Mouse (Mus musculus): ENCODE measurements around the gene Polrmt.
"Not testable (repeated sequence)": the region's sequence is repeated elsewhere in the genome, so short reads cannot be mapped to it uniquely, and the experiment has no call there.

The Polrmt gene

DNA sequence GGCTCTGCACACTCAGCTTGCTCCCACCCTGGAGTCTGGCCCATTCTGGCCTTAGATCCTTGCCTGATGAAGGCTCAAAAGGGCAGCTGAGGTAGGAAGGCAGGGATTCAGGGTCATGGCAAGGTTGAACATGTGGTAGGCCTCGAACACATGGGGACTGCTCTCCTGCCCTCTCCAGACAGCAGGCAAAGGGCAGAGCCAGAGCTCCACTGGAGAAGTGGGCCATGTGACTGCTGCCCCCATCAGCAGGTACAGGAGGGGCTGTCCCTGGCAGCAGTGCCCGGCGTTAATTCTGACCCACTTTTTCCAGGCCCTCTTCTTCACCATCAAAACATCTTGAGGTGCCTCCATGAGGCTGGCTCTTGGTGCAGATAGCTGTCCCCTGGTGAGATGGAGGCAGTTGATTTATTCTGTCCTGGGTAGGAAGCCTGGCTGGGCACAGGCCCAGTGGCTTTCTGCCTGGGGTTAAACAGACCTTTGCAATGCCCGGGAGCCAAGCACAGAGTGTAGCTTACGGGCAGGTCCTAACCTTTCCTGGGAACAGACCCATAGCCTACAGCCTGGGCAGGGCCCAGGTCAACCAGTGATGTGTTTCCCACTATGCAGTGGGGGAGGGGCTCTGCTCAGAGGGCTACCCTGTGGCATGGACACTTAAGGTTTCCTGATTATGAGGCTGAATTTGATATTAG, 39.8 kb downstream of the Polrmt start:
- DNase-seq = peak; percentile 53

DNA sequence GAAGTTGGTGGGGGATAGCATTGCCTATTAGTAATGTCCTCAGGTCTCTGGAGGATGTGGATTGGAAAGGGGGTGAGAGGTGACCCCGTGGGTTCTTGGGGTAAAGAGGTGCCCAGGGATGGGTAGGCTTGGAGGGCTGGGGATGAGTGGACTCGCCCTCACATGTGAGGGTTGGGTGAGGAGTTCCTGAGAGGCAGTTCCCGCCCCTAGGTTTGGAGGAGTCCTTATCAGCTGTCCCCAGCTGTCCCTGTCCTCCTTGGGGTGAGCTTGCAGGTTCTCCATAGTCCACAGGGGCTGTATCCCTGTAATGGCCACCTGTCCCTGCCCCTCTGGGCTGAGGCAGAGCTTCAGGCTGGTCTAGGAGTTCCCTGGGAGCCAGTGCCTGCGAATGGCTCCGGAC, 40.4 kb downstream of the Polrmt start:
- DNase-seq = no peak

DNA sequence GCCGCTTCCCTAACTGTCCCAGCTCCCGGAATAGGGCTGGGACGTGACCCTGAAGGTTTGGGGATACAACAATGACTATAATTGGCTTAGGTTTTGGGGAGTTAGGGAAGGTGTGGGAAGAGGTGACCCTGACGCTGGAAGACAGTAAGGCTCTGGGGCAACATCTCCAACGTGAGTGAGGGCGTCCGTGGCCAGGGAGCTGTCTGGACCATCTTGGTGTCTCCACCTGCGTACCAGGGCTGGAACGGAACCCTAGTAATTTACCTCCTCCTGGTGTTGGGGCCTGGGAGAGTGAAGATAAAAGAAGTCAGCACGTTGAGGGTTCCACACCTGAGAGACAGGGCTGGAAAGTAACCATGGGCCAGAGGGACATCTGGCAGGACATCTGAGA, 41.4 kb downstream of the Polrmt start:
- DNase-seq = no peak

DNA sequence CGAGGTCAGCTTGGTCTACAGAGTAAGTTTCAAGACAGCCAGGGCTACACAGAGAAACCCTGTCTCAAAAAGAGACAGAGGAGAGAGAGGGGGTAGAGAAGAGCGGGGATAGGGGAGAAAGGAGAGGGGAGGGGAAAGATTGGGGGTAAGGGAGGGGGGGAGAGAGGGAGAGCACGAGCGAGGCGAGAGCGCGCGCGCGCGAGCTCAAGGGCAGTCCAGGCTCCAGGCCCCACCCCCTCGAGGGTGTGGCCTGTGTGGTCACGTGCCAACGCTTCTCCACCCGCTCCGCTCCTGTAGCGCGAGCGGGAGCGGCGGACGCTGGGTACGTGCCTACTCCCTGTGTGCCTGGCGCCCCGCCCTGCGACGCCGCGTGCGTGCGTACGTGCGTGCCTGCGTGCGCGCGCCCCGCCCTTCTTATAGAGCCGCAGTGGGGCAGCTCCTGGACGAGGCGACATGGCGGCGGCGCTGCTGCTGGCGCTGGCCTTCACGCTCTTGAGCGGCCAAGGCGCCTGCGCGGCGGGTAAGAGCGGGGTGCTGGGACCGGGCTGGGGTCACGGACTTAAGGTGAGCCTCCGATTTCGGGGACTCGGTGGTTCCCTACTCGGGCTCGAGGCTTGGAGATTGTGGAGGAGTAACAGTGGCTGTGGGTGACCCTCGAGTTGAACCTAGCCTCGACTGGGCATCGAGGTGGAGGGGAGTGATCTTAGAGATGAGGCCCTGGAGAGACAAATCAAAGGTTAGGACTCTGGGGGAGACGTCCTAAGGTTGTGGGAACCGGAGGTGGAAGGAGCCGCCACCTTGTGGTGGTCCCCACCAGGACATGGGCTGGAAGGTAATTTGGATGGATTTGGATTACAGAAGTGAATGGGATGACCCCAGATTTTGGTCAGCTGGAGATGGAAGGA, 42.1 kb downstream of the Polrmt start, which contains the start of gene Bsg:
Bsg (plus strand) TSS at position 427 of the 905 bp plus-strand sequence.
- DNase-seq = peak; percentile 99

DNA sequence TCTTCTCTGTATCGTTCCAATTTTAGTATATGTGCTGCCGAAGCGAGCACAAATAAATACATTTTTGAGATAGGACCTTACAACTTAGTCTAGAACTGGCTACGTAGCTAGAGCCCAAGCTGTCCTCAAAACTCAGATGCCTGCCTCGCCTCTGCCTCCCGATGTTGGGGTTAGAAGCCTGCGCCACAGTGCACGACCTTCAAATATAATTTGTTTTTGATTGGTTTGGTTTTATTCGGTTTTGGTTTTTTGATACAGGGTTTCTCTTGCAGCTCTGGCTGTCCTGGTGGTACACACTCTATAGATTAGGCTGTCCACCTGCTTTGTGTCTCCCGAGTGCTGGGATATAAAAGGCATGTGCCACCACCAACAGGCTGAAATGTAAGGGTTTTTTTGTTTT, 42.8 kb downstream of the Polrmt start:
- DNase-seq = no peak

DNA sequence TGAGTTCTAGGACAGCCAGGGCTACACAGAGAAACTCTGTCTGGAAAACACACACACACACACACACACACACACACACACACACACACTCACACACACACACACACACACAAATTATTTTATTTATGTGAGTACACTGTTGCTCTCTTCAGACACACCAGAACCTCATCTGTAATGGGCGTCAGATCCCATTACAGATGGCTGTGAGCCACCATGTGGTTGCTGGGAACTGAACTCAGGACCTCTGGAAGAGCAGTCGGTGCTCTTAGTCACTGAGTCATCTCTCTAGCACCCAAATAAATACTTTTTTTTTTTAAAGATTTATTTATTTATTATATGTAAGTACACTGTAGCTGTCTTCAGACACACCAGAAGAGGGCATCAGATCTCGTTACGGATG, 43.4 kb downstream of the Polrmt start:
- not testable (repeated sequence) for DNase-seq

DNA sequence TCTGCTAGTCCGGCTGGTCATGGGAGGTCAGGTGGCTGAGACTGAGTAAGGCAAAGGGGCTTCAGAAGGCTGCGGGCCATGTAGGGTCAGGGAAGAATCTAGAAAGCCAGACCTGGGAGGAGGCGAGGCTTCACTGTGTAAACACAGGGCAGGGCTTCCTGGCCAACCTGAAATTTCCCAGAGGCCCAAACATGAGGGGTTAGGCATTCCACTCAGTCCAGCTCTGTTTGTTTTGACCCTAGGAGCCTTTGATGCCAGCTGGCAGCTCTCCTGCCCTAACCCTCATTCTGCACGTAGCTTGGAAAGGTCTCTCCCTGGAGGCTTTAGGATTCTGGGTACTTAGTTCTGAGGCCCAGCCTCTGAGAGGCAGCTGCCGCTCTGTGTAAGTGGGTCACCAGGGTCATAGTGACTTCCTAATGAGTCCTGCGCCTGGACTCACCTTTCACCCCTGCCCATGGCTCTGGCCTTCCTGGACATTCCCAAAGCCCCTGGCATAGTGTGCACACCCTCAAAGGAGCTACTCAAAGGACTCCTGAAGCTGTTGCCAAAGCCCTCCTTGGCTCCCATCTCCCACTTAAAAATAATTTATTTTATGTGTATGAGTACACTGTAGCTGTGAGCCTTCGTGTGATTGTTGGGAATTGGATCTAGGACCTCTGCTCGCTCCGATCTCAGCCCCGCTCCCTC, 44.8 kb downstream of the Polrmt start:
- DNase-seq = peak; percentile 77

DNA sequence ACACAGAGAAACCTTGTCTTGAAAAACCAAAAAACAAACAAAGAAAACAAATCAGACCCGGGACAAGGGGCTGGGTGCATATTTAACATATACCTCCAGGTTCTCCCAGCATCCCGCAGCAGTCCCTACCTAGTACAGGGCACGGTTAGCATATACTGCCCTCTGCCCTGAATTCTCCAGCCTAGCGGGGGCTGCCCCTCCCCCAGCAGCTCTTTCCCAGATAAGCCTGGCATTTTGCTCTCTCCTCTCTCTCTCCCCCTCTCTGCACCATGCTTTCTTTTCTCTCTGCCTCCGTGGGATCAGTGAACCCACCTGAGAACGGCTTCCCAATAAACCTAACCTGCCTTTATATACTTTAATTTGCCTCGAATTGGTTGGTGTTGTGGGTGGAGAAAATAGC, 45.7 kb downstream of the Polrmt start:
- no peak for DNase-seq

DNA sequence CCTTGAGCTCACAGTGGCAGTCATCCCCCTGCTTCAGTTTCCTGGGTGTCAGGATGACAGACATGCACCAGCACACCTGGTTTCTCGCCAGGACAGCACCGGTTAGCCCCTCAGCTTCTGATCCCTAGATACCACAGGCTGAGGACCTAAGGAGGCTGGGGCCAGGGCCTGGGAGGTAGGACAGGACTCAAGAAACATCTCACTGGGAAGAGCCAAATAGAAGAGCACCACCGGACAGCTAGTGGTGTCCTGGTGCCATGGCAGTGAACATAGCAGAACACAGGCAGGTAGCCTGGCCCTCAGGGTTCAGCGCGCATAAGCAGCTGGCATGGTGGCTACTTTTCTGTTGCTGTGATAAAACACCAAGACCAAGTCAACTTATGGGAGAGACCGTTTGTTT, 47.9 kb downstream of the Polrmt start:
- no peak for DNase-seq

DNA sequence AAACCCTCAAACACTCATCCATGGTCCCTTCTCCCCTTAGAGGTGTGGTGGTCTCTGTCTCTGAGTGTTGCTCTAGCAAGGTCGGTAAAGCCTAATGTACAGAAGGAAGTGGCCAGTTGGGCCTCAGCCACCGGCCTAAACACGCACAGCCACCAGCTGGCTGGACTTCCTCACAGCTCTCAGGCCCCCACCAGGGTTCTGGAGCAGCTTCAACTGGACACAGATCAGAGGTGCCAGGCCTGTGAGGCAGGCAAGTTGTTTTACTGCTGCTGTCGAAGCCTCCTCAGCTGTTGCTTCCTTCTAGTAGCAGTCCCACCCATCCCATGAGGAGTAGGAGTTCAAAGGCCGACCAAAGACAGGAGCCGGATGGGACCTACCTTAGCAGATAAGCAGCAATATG, 48.5 kb downstream of the Polrmt start:
- no peak for DNase-seq

DNA sequence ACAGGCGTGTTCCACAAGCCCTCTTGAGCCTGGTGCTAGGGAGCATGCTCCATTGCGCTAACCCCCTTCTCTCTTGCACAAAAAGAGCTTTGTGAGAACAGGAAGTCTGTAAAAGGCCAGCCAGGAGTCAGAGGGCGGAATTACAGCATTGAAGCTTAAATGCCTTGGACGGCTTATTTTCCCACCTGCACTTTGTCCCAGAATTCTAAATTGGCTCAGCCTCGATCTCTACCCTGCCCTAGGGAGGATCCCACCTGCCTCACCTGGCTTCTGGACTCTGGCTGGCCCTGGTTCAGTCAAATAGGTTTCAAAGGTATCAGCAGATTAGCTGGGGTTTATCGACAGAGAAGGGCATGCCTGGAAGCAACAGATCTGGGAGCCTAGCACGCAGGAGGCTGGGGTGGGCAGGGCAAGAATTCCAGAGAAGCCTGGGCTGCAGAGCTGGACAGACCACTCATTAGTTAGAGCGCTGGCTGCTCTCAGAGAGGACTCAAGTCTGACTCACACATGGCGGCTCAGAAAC, 50.2 kb downstream of the Polrmt start:
- no peak for DNase-seq

DNA sequence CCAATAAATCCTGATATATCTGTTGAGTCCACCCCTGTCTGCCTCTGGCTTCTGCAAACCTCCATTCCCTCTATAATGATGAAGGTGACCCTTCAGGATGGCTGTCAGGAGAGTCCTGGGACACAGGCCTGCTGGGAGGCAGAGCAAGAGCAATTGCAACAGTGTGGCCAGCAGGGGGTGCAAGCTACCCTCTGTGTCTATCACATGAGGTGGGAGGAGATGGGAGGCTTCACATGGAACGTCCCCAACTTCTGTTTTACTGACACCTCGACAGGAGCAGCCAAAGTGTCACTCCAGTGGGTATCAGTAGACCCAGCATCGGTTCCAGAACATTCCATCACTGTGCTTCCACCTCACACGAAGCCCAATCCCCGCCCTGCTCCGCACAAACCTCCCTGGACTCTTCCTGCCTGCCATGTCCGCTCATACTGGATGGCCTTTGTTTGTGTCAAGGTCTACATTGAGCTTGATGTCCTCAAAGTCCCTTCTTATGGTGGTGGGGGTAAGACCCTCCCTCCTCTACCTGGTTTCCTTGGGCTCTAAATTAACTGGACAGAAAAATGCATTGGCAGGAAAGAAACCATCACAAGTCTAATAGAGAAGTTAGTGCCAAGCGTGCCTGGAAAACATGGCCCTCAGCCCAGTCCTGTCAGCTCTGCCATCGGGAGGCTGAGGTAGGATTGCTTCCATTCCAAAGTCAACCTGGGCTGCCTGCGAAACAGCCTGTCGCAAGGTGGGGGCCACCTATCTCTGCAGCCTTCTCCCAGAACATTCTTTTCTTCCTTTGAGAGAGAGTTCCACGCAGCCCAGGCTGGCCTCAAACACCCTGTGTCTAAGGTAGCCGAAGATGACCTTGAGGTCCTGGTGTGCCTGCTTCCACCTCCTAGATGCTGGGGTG, 50.9 kb downstream of the Polrmt start:
- DNase-seq = peak; percentile 64

DNA sequence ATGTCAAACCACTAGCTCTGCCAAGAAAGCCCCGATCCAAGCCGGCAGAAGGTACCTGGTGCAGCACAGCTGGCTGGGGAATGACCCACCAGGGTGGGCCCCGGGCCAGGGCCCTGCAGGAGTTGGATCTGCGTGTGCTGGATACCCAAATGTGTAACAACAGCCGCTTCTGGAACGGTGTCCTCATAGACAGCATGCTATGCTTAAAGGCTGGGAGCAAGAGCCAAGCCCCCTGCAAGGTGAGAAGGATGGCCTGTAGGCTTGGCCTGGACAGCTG, 52.1 kb downstream of the Polrmt start:
- DNase-seq = no peak

DNA sequence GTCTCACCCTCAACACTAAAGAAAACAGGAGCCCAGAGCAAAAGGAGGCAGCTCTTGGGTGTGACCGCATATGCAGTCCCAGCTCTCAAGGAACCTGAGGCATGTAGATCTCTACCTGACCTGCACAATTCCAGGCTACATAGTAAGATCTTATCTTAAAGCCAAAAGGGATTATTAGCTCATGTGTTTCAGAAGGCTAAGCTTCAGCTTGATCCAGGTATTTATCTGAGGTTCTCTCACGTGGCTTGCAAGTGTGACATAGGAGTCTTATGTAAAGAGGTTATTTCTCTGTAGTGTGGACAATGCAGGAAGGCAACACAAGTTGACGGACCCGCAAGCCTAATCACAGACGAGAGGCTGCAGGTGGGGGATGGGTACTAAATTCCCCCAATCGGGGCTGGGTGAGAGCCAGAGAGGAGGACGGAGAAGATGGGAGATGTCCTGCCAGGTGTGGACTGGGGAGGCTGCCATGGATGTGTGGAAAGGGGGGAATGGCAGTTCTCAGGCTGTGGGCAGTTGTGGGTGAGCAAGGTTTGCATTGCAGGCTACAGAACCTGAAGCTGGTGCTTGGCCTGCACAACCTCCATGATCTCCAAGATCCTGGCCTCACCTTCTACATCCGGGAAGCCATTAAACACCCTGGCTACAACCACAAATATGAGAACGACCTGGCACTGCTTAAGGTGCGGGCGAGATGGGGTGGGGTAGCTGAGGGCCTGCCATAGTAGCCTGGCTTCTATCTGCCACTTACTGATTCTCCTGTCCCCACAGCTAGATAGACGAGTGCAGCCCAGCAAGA, 52.6 kb downstream of the Polrmt start:
- no peak for DNase-seq

DNA sequence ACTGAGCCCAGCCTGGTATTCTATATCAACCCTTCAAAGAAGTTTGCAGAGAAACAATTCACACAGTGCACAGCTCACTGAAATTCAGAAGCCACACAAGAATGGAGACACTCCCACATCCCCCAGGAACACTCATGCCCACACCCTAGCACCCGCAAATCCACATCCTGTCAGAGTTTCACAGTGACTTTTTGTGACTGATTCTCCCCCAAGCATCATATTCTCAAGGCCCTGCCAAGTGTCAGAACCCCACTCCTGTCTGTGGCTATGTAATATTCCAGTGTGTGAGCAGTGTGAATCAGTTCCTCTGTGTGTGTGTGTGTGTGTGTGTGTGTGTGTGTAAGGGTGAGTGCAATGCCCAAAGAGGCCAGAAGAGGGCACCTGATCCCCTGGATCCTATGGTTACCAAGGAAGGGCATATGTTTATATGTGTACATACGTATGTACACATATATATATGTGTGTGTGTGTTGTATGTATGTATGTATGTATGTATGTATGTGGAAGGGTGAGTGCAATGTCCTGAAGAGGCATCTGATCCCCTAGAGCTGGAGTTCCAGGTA, 54.3 kb downstream of the Polrmt start:
- no peak for DNase-seq

DNA sequence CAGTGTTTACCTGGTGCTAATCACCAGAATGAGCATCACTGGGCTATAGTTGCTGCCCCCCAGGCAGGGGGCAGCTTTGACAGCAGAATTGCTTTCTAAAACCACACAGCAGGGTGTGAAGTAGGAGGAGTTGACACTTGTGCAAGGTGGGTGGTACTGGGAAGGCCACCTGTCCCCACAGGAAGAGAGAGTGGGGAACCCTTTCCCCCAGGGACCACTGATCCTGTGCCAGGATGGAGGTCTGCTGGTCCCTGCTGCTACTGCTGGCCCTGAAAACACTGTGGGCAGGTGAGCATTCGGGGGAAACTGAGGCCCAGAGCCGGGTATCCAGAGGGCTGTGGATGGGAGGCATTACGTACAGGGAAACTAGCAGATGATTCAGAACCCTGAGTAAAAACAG, 57.2 kb downstream of the Polrmt start:
- DNase-seq = no peak

DNA sequence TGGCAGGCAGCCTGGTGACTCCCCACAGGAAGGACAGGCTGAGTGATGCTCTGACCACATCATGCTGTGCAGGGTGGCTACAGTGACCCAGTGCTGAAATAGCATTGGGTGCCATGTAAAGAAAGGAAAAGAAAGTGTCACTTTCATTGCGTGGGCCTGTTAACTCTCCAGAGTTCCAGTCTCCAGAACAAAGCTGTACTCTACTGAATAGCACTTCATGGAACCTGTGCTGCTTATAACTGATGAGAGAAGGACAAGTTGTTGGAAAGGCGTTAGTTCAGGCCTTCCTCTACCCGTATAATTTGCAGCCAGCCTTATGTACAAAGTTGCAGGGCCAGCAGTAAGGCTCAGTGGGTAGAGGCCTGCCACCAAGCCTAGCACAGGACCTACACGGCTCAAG, 57.7 kb downstream of the Polrmt start, which contains the start of gene Gzmm:
Gzmm (plus strand) TSS at position 301 of the 400 bp plus-strand sequence.
- DNase-seq = no peak

DNA sequence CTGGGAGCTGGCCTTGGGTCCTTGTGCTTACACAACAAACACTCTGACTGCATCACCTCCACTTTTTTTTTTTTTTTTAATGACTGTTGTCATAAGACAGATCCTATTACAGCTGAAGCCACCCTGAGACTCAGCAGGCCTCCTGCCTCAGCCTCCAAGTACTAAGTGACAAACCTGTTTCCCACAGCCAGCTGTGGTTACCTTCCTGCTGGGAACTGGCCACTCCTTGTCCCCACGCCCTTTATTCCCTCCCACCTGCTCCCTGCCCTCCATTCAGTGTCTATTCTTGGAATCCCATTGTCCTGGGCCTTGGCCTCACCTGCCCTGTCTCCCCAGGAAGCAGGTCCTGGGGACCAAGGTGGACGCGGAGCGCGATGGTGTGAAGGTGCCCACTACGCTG, 58.9 kb downstream of the Polrmt start:
- DNase-seq = no peak

DNA sequence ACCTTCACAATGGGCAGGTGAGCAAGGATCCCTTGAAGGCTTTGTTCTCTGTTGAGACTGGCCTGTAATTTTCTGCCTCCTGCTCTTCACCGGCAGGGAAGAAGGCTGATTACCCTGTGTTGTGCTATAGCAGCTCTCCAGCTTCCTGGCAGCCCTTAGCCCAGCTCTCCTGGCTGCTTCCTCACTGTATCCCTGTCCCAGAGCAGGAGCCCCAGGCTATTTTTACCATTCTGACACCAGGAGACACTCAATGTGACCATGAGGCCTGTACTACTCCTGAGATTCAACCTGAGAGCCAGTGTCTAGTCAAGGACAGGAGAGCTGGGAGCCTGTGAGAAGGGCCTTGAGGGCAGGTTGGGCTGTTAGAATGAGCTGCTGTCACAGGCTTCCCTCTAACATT, 59.7 kb downstream of the Polrmt start:
- DNase-seq = no peak

DNA sequence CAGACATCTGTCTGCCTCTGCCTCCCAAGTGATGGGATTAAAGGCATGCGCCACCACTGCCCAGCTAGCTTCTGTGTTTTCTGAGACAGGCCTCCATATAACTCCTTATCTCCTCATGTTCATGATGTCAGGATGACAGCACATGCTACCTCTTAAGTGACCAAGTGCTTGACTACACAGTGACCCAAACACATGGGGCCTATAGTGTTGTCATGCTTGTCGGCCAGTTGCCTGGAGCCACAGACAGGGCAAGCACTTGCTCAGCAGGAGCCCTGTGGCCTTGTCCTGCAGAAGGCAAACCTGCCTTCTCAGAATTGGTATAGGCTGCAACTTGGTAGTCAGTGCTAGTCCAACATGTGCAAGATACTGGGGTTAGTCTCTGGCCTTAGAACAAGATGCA, 60.2 kb downstream of the Polrmt start:
- no peak for DNase-seq

Measured in kidney, adult 11 months (tissue).